Mouse (Mus musculus) cortical plate, adult 2 months (tissue): ENCODE data around the gene Rab2b. TPM values are rescaled to one million over a fixed set of nuclear protein-coding genes. Genes with fewer than 3 reads are reported as not detected.

ENCODE experiments used
- H3K27ac ChIP-seq: fragments of 200-500 bp; 2 replicates; pipeline ENCODE4 v1.5.1; 2012; ENCODE audit warnings: low read length, control low read depth, inconsistent platforms; ENCODE audit not compliant: insufficient read depth
- H3K4me1 ChIP-seq: fragments of 200-500 bp; 2 replicates; pipeline ENCODE4 v1.6.1; 2011; ENCODE audit warnings: low read length; ENCODE audit not compliant: control insufficient read depth, insufficient read depth
- H3K4me3 ChIP-seq: fragments of 200-500 bp; 2 replicates; pipeline ENCODE4 v1.5.1; 2011; ENCODE audit warnings: mild to moderate bottlenecking, low read length, control low read depth; ENCODE audit not compliant: insufficient read depth
- CTCF ChIP-seq: fragments of 200-500 bp; IDR thresholded peaks from 2 replicates; pipeline ENCODE4 v1.5.1; 2011; ENCODE audit warnings: mild to moderate bottlenecking, control low read depth, low read length; ENCODE audit not compliant: insufficient read depth; ENCODE audit errors: extremely low read depth
- POLR2A ChIP-seq: fragments of 200-500 bp; IDR thresholded peaks from 2 replicates; pipeline ENCODE4 v1.6.1; 2011; ENCODE audit warnings: mild to moderate bottlenecking, low read length, control low read depth; ENCODE audit not compliant: insufficient read depth; ENCODE audit errors: extremely low read depth
- polyA plus RNA-seq: library from polyadenylated mRNA; depleted of rRNA; stranded (reverse); fragments of >200 nt; gene quantifications from 2 replicates; pipeline ENCODE4 v1.2.3, GENCODE M21; 2012; rRNA removed

The Rab2b gene
- polyA plus RNA-seq = 42.0 and 44.4 TPM in 2 replicates

DNA sequence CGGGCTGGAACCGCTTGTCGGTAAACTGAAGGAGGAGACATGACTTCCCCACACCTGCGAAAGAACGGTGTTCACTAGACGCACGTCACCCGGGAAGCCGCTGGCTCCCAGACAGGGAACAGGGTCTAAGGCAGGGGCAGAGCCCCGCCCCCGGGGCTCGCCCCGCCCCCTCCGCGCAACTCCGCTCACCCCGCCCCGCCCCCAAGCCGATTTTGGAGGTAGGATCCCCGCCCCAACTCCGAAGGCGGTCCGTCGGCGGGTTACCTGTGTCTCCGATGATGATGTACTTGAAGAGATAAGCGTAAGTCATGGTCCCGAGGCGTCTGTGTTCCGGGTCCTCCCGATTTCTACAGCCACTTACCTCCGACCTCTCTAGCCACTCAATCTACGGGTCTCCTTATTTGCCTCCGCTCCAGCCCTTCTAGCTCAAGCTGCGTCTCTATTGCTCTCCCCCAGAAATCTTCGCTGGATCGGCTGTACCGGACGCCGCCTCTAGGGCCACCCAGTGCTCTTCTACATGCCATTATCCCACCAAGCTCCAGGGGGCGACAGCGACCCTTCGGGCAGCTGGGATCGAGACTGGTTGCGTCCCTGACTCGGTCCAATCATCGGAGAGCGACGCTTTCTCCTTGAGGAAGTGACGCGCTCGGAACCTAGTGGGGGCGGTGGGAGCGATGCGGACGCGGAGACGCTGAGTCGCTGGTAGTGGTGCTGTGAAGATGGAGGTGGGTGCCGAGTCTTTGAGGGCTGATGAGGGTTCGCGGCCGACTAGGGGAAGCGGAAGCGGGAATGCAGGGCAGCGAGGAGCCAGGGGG, at the start of gene Rab2b, which contains the start of gene Tox4:
Rab2b (minus strand) TSS at position 614 of the 815 bp plus-strand sequence.
Tox4 (plus strand) TSS at position 215 of the 815 bp plus-strand sequence.
- H3K27ac ChIP-seq = no peak within 1 kb of the TSS
- peak; percentile 96 for TF ChIP-seq POLR2A
- TF ChIP-seq CTCF = peak; percentile 94
- H3K4me1 ChIP-seq = no peaks in the 10 kb centered on the region; the same call in 1 of the 2 replicates
- peak within 1 kb of the TSS; percentile 86 for H3K4me3 ChIP-seq

DNA sequence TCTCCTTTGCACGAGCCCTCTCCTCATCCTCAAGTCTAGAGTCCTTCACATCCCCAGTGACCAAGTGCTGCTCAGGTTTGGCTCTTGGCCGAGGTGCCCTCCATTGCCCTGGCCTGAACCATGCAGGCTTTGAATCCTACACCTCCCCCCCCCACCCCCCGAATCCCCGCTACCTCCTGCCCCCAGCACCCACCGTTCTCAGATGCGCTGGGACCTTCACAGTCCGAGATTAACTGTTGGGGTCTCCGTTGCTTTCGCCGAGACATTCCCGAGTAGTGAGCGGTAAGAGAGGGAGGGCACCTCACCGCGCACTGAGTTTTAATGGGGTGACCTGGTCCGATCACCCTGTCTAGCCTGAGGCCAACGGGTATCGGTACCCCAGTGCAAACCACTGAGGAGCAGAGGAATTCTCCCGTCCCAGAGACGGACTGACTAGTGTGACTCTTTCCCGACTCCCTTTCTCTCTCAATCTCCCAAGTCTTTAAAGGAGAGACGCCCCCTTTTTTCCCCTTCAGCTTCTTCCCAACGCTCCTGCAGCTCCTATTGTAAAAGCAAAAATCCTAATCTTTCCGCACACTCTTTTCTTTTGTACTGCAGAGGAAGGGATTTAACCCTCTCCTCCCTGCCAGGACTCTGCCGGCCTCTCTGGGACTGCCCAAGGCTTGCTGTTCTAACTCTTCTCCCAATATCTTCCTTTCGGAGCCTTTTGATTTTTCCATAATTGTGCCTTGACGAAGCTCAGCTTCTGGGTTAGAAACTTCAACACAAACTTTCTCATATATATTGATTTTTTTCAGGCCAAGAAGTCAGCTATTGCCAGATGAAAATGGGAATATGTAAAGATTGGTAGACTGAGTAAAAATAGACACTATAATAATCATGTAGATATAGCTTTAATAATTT, 48.8 kb upstream of the Rab2b start, which contains the start of gene Sall2:
Sall2 (minus strand) TSS at position 853 of the 903 bp plus-strand sequence.
- Histone ChIP-seq H3K27ac (0 out of 2 replicates have a peak within 1 kb of the TSS, but pooled peaks have one; percentile 3), H3K4me3 (peak within 1 kb of the TSS; percentile 38), H3K4me1 (no peaks in the 10 kb centered on the region)
- TF ChIP-seq CTCF (no peak), POLR2A (no peak)

DNA sequence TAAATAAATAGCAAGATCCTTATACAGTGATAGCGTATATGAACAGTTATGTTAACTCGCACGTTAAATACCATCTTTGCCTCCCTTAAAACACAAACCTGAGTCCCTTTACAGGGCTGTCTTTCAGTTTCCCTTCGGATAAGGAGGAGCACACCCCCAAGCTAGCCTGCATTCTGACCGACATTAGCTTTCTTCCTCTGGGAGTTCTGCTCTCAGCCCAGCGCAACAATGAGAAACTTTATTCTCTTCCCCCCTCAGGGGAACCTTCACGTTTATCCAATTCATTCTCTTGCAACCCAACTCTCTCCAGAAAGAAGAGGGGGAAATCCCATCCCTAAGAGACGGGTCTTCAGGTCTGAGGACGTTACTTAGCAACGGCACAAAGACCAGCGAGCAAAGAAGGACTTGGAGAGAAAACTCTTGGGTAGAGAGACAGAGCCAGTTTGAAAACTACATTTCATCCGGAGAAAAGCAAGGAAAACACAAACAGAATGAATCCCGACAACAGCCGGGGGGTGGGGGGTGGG, 48.1 kb upstream of the Rab2b start:
- H3K27ac ChIP-seq = peak overlapping the region; percentile 30; the same call in 1 of the 2 replicates
- H3K4me3 ChIP-seq = peak overlapping the region; percentile 38
- H3K4me1 ChIP-seq = no peaks in the 10 kb centered on the region
- TF ChIP-seq CTCF (no peak), POLR2A (no peak)

DNA sequence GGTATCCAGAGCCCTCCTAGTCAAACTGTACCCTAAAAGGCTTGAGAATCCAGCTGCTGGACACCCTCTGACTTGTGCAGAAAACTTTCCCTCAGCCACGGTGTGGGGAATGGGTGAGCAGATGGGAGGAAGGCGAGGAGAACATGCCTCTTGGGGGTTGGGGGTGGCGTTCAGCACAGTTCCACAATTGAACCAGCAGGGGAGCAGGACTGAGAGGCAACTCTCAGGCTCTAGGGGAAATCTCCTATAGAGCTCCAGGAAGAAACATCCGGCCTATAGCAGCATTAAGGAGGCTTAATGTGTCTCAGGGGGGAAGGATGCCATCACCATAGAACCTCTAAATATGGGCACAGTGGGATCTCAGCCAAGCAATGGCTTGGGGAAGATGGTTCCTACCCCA, 46.5 kb upstream of the Rab2b start:
- TF ChIP-seq CTCF = peak; percentile 39
- TF ChIP-seq POLR2A = no peak
- Histone ChIP-seq H3K27ac (no peak overlapping the region), H3K4me1 (no peaks in the 10 kb centered on the region), H3K4me3 (no peak overlapping the region)

DNA sequence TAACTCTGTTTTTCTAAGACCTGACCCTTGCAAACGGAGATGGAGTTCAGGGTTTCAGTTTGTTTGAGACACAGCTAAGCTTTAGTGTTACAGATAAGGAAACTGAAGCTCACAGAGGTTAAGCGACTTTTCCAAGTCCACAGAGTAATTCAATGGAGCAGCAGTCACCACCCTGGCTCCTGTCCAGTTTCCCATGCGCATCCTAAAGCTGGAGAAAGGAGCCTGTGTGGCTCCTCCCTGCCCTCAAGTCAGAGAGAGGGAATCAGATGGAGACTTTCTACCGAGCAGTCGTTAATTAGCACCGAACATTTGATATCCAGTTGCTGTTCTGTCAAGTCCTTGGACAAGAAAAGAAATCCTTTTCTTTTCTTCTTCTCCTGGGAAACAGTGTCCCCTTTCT, 40.0 kb upstream of the Rab2b start:
- H3K27ac ChIP-seq = no peak overlapping the region
- H3K4me3 ChIP-seq = no peak overlapping the region
- TF ChIP-seq POLR2A = no peak
- TF ChIP-seq CTCF = no peak
- no peaks in the 10 kb centered on the region for H3K4me1 ChIP-seq

DNA sequence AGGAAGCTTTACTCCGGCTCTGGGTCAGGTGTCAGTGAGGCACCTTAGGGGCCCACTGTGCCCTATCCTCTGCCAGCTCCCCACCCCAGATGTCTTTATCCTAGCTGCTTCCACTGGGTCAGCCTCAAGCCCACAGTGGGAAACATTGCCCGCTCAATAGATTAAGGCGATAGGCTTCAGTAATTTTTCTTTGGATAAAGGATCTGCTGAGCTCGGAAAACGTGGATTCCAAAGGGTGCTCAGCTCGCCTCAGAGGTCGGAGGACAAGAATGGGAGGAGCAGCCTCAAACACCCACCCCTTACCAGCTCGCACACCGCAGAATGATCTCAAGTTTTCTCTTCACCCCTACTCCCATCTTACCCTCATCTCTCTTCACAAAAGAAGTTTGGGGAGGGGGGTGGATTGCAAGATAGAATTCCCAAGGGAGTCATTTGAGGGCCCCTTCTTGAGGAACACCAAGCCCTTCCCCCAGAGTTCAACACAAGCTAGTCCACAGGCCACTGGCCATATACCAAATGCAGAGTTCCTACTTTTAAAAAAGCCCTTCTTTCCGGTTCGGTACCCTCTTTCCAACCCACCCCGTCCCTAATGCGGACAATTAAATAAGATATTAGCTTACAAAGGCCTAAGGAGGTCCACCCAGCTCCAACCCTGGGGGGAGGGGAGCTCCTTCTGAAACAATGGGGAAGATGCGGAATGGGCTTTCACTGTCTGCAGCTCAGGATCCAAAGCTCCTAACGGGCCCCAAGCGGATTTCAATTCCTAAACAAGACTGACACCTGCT, 37.3 kb upstream of the Rab2b start:
- peak overlapping the region; percentile 57 for H3K27ac ChIP-seq
- peaks cover 6% of the 10 kb centered on the region for H3K4me1 ChIP-seq
- no peak for TF ChIP-seq POLR2A
- TF ChIP-seq CTCF = no peak
- H3K4me3 ChIP-seq = peak overlapping the region; percentile 52

DNA sequence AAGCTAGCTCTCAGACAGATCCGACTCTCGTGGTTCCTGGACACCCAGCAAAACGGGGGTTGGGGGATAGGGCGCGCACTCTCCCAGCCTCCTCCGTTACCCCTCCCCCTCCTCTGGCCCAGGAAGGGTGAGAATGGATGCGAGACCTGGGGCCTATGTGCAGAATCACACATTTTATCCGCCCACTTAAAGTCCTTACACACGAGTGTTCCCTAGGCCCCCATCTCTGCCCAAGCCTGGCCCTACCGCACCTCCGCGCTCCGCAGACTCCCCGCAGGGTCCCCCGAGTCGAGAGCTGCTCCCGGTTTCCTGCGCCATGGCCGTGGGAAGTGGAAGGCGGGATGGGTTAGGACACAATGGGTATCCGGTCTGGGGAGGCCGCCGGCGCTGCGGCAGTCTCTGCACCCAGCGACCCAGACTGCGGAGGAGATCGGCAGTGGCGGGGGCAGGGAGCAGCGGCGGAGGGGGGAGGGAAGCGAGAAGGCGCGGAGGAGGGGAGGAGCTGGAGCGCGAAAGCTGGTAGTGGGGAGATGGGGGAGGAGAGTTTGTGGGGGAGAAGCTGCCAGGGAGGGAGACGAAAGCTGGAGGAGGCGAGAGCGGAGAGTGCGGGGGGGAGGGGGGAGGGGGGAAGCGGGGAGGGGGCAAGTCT, 36.6 kb upstream of the Rab2b start:
- peak overlapping the region; percentile 48 for H3K27ac ChIP-seq
- peak overlapping the region; percentile 52 for H3K4me3 ChIP-seq
- H3K4me1 ChIP-seq = peaks cover 6% of the 10 kb centered on the region
- TF ChIP-seq POLR2A (0 out of 2 replicates have a peak, but pooled peaks have one; percentile 41), CTCF (no peak)

DNA sequence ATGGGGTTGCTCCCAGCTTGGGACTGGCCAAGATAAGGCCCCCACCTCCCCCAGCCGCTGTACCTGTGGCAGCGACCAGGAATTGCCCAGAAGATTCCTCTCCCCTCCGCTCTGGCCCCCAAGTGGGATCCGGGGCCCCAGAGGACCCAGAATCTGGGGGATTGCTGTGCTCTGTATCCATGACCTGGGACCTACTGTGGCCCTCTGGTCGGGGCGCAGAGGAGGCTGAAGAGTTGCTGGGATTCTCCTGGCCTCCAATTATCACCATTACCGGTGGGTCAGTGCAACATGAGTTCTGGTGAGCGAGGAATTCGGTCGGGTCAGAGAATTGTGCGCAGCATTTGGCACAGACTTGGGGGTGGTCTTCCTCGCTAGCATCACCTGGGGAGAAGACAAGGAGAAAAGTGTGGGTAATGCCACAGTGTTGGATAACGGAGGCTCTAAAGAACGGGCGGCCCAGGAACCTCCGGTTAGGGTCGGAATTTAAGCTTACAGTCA, 36.0 kb upstream of the Rab2b start:
- Histone ChIP-seq H3K4me3 (peak overlapping the region; percentile 52), H3K4me1 (peaks cover 6% of the 10 kb centered on the region), H3K27ac (peak overlapping the region; percentile 48; the same call in 1 of the 2 replicates)
- TF ChIP-seq CTCF (no peak), POLR2A (no peak)

DNA sequence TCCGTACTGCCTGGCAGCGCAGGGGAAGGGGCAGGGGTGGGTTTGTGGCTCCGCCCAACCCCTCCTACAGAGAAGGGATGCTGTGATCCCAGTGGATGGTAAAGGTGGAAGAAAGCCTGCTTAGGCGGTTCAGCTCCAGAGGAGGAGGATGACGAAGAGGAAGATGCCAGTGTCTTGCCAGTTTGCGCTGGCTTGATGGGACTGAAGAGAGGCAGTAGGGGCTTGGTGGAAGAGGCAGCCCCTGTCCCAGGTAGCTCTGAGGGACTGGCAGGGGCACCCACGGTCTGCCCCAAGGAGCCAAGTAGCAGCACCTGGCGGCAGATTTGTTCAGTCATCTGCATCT, 35.4 kb upstream of the Rab2b start:
- H3K27ac ChIP-seq = no peak overlapping the region
- H3K4me3 ChIP-seq = no peak overlapping the region; the same call in 1 of the 2 replicates
- TF ChIP-seq POLR2A = no peak
- H3K4me1 ChIP-seq = peaks cover 6% of the 10 kb centered on the region
